Mouse (Mus musculus) embryonic stem cell, embryonic (primary cell): ENCODE data around the gene Gm11437.

Experiments used
- CTCF ChIA-PET, 4 experiments: fragments of 300-600 bp in 2 of 4; fragments of 350-600 bp in 2 of 4; sonication (Branson Sonifier 250); formaldehyde crosslinking; loops; one replicate each; lab custom pipeline; 2022; ENCODE audit warnings: inconsistent platforms in 2 of 4; lab: Charles Lee
- POLR2A ChIA-PET, 4 experiments: fragments of 300-600 bp in 2 of 4; fragments of 350-600 bp in 2 of 4; sonication (Branson Sonifier 250); formaldehyde crosslinking; loops; one replicate each; lab custom pipeline; 2022; ENCODE audit warnings: antibody characterized with exemption in 4 of 4, inconsistent platforms in 1 of 4; lab: Charles Lee

The Gm11437 gene

GRCm38 (mm10) chr11:84113623-84114022 is 53.7 kb downstream of the Gm11437 start:
- ChIA-PET CTCF (interaction anchor here in 2 of 4 experiments (0.6 to 1.0 kb wide), 4 partner anchors 9 to 66 kb away, joined by 3 to 7 read pairs (median 3); no protein-coding TSS in a partner anchor), POLR2A (interaction anchor here in 3 of 4 experiments (0.6 to 3.9 kb wide), 12 partner anchors 8 to 540 kb away, joined by 3 to 55 read pairs (median 3); partner anchors contain the start of genes Acaca (in 1 of the 3), Synrg (in 1 of the 3) and Tada2a (in 1 of the 3))

- ChIA-PET POLR2A (interaction anchor here in 2 of 4 experiments (0.6 to 2.4 kb wide), 6 partner anchors 9 to 34 kb away, joined by 3 to 7 read pairs (median 3); no protein-coding TSS in a partner anchor), CTCF (interaction anchor here in 2 of 4 experiments (0.5 to 0.8 kb wide), 2 partner anchors 21 to 1592 kb away, joined by 4 read pairs; no protein-coding TSS in a partner anchor)
Measured at GRCm38 (mm10) chr11:84107137-84107536, 60.1 kb downstream of the Gm11437 start.

DNA sequence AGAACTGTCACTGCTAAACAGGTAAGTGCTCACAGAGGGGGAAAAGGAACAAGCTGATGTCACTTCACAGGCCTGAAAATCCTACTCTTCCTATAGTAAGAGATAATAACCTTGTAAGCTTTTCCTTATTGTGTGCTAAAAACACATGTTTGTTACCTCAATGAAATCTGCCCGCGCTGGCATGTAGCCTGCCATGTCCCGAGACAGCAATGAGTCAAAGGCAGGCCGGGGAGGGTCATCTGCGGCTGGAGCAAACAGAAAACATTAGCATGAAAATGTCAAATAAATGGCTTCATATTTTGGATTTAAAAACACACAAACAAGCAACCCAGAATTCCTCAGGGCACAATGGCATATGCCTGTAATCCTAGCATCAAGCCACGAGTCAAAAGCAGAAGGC is 63.2 kb downstream of the Gm11437 start:
- CTCF ChIA-PET, result no interaction called here

DNA sequence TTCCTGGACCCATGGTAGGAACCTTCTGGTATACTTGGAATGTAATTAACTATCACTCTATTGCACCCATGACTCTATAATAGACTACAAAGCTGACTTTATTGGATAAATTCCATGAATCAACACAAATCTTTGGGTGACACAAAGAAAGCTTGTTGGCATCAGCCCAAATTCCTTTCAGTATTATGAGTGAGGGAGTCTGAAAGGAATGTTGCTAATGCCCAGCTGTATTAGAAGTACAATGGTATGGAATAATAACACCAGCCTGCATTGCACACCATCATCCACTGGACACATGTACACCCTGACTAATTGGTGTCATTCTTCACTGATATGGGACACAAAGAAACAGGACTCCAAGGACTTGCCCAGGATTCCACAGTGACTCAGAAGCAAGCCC is 66.1 kb downstream of the Gm11437 start:
- CTCF ChIA-PET, result no interaction called here
- POLR2A ChIA-PET, result interaction anchor here in 2 of 4 experiments (0.6 to 3.2 kb wide), 9 partner anchors 8 to 120 kb away, joined by 3 to 12 read pairs (median 3); no protein-coding TSS in a partner anchor

More for the DNA sequence above, 63.2 kb downstream of the Gm11437 start:
- POLR2A ChIA-PET, result interaction anchor here in 1 of 4 experiments (1.0 to 3.2 kb wide), 5 partner anchors 9 to 20 kb away, joined by 3 to 12 read pairs (median 4); no protein-coding TSS in a partner anchor
